Mouse (Mus musculus) myocyte (in vitro differentiated cells): ENCODE measurements at regions not wholly inside any gene's neighbourhood (a gene's known extent, or its start where the extent isn't known, plus 50 kb on each side); places are given as distances from the start of the nearest gene placed in this dataset.

Experiments
- H3K27me3 ChIP-seq: one replicate; pipeline ENCODE4 v1.6.1; 2011; ENCODE audit not compliant: control insufficient read depth, insufficient read depth, insufficient read length
- H3K36me3 ChIP-seq: one replicate; pipeline ENCODE4 v1.6.1; 2011; ENCODE audit not compliant: control insufficient read depth, insufficient read depth
- H3K4me2 ChIP-seq: one replicate; pipeline ENCODE4 v1.6.1; 2011; ENCODE audit warnings: low read depth, control low read depth
- H3K4me3 ChIP-seq: one replicate; pipeline ENCODE4 v1.5.1; 2011; ENCODE audit warnings: mild to moderate bottlenecking, control low read depth, moderate library complexity
- H3K79me2 ChIP-seq: one replicate; pipeline ENCODE4 v1.6.1; 2011; ENCODE audit not compliant: control insufficient read depth, insufficient read depth
- H3ac ChIP-seq: one replicate; pipeline ENCODE4 v1.6.1; 2011; ENCODE audit not compliant: control insufficient read depth, insufficient read length
- CEBPB ChIP-seq: IDR thresholded peaks from 2 replicates; pipeline ENCODE4 v1.6.1; 2011; ENCODE audit warnings: mild to moderate bottlenecking, moderate library complexity; ENCODE audit not compliant: poor library complexity, insufficient read depth, severe bottlenecking
- E2F4 ChIP-seq: IDR thresholded peaks from one replicate; pipeline ENCODE4 v1.6.1; 2011; ENCODE audit warnings: mild to moderate bottlenecking, control low read depth, moderate library complexity; ENCODE audit not compliant: insufficient read depth
- MAX ChIP-seq: IDR thresholded peaks from one replicate; pipeline ENCODE4 v1.6.1; 2011; ENCODE audit warnings: low read depth, mild to moderate bottlenecking, control low read depth
- MYOD1 ChIP-seq, 3 experiments: IDR thresholded peaks; one replicate each; pipeline ENCODE4 v1.6.1; 2011; ENCODE audit warnings: control low read depth in 2 of 3, low read depth in 2 of 3, mild to moderate bottlenecking in 2 of 3, moderate library complexity in 1 of 3; ENCODE audit not compliant: insufficient read length in 2 of 3, control insufficient read depth in 1 of 3
- MYOG ChIP-seq, 3 experiments: IDR thresholded peaks; one replicate each; pipeline ENCODE4 v1.6.1; 2011; ENCODE audit warnings: control low read depth in 2 of 3, low read depth in 2 of 3, mild to moderate bottlenecking in 2 of 3; ENCODE audit not compliant: insufficient read length in 2 of 3, control insufficient read depth in 1 of 3, insufficient read depth in 1 of 3
- POLR2A ChIP-seq: IDR thresholded peaks from one replicate; pipeline ENCODE4 v1.6.1; 2011; ENCODE audit warnings: low read depth, mild to moderate bottlenecking, control low read depth, moderate library complexity; ENCODE audit not compliant: insufficient read length
- POLR2AphosphoS2 ChIP-seq: IDR thresholded peaks from one replicate; pipeline ENCODE4 v1.6.1; 2011; ENCODE audit warnings: low read depth, control low read depth; ENCODE audit not compliant: insufficient read length
- REST ChIP-seq: IDR thresholded peaks from one replicate; pipeline ENCODE4 v1.6.1; 2011; ENCODE audit warnings: mild to moderate bottlenecking, control low read depth, moderate library complexity; ENCODE audit not compliant: insufficient read depth, insufficient read length
- SRF ChIP-seq: IDR thresholded peaks from one replicate; pipeline ENCODE4 v1.6.1; 2011; ENCODE audit warnings: low read depth; ENCODE audit not compliant: control insufficient read depth, insufficient read length
- TCF12 ChIP-seq: IDR thresholded peaks from one replicate; pipeline ENCODE4 v1.6.1; 2011; ENCODE audit warnings: mild to moderate bottlenecking, control low read depth; ENCODE audit not compliant: poor library complexity, insufficient read depth, severe bottlenecking
- TCF3 ChIP-seq: IDR thresholded peaks from one replicate; pipeline ENCODE4 v1.6.1; 2011; ENCODE audit warnings: low read depth, control low read depth; ENCODE audit not compliant: insufficient read length
- USF1 ChIP-seq: IDR thresholded peaks from one replicate; pipeline ENCODE4 v1.6.1; 2011; ENCODE audit warnings: low read depth, mild to moderate bottlenecking, control low read depth, moderate library complexity

GRCm38 (mm10) chr5:64438446-64439134, 282.5 kb downstream of the Tbc1d1 start:
- TF ChIP-seq MYOD1 (IDR thresholded peaks at IDR 0.05; ENCODE audit: control insufficient read depth in 1 of 3, insufficient read length in 2 of 3, low read depth in 2 of 3) (peak in 1 of 3 experiments; percentile 35), POLR2AphosphoS2 (no peak)
- no peak overlapping the region for H3K4me2 ChIP-seq

GRCm38 (mm10) chr5:64447847-64448246, 291.7 kb downstream of the Tbc1d1 start:
- no peaks in the 10 kb centered on the region for H3K27me3 ChIP-seq
- H3K36me3 ChIP-seq: no peaks in the 10 kb centered on the region
- TF ChIP-seq MAX (no peak), POLR2AphosphoS2 (no peak), MYOG (IDR thresholded peaks at IDR 0.05; ENCODE audit: control insufficient read depth in 1 of 3, insufficient read depth in 1 of 3, insufficient read length in 2 of 3, low read depth in 2 of 3) (no peak), CEBPB (no peak), TCF12 (no peak)
- H3K79me2 ChIP-seq: no peaks in the 10 kb centered on the region
- no peak overlapping the region for H3ac ChIP-seq
- no peak overlapping the region for H3K4me2 ChIP-seq
- H3K4me3 ChIP-seq: no peak overlapping the region

More at GRCm38 (mm10) chr5:64438446-64439134, 282.5 kb downstream of the Tbc1d1 start:
- H3ac ChIP-seq: no peak overlapping the region
- H3K36me3 ChIP-seq: no peaks in the 10 kb centered on the region
- H3K4me3 ChIP-seq: no peak overlapping the region
- H3K79me2 ChIP-seq: no peaks in the 10 kb centered on the region
- no peaks in the 10 kb centered on the region for H3K27me3 ChIP-seq

GRCm38 (mm10) chr5:64452668-64453334, 296.7 kb downstream of the Tbc1d1 start:
- H3ac ChIP-seq: no peak overlapping the region
- H3K36me3 ChIP-seq: no peaks in the 10 kb centered on the region
- no peaks in the 10 kb centered on the region for H3K79me2 ChIP-seq
- no peak overlapping the region for H3K4me3 ChIP-seq
- H3K4me2 ChIP-seq: no peak overlapping the region
- TF ChIP-seq MYOD1 (IDR thresholded peaks at IDR 0.05; ENCODE audit: control insufficient read depth in 1 of 3, insufficient read length in 2 of 3, low read depth in 2 of 3) (no peak), MYOG (IDR thresholded peaks at IDR 0.05; ENCODE audit: control insufficient read depth in 1 of 3, insufficient read depth in 1 of 3, insufficient read length in 2 of 3, low read depth in 2 of 3) (no peak), CEBPB (no peak), TCF3 (no peak), E2F4 (no peak), POLR2A (no peak), POLR2AphosphoS2 (no peak)
- H3K27me3 ChIP-seq: no peaks in the 10 kb centered on the region

- no peaks in the 10 kb centered on the region for H3K27me3 ChIP-seq
- no peak overlapping the region for H3K4me2 ChIP-seq
- H3K4me3 ChIP-seq: no peak overlapping the region
- H3K36me3 ChIP-seq: no peaks in the 10 kb centered on the region
- TF ChIP-seq POLR2AphosphoS2 (no peak), MAX (no peak), REST (no peak), SRF (no peak), E2F4 (no peak), TCF3 (no peak), TCF12 (no peak), POLR2A (no peak), MYOD1 (IDR thresholded peaks at IDR 0.05; ENCODE audit: control insufficient read depth in 1 of 3, insufficient read length in 2 of 3, low read depth in 2 of 3) (no peak), CEBPB (no peak), USF1 (no peak)
- H3ac ChIP-seq: no peak overlapping the region
- H3K79me2 ChIP-seq: no peaks in the 10 kb centered on the region
These were observed 303.7 kb downstream of the Tbc1d1 start for GRCm38 (mm10) chr5:64459807-64460206.

- Histone ChIP-seq H3K36me3 (no peaks in the 10 kb centered on the region), H3ac (no peak overlapping the region), H3K79me2 (no peaks in the 10 kb centered on the region), H3K27me3 (no peaks in the 10 kb centered on the region), H3K4me2 (no peak overlapping the region), H3K4me3 (no peak overlapping the region)
- TF ChIP-seq REST: no peak
- TF ChIP-seq CEBPB: no peak
- no peak for TF ChIP-seq TCF12
- TF ChIP-seq POLR2AphosphoS2: no peak
- TF ChIP-seq POLR2A: no peak
These were observed 304.8 kb downstream of the Tbc1d1 start for GRCm38 (mm10) chr5:64460891-64461290.
